Mouse (Mus musculus): Measurements from ENCODE around the gene Mnat1. TPM values are rescaled to one million over a fixed set of nuclear protein-coding genes. Genes with fewer than 3 reads are reported as not detected.

Gene Mnat1
- total and polyA plus RNA-seq, 3 experiments, result 39.4 to 69.0 (median 64.2) TPM

DNA sequence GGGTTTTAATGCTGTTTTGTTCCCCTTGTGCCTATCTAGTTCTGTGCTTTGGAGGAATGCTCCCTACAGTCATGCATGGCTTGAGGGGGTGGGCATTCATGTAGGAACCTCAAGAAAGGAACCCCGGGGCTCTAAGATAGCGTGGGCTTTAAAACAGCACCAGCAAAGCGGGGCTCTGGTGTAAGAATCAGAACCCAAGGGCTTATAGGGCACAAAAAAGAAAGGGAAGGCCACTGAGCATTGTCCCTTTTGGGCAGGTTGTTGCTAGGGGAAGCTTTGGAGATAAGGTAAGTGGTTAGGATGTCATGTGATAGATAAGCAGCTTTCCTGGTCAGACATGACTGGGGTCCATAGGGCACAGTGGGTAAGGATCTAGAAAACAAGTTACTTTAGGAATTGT lies 165.1 kb downstream of the Mnat1 start:
- peaks cover 4 to 32% of the 10 kb centered on the region in 2 experiments for H3K4me1 ChIP-seq (ENCODE audit: control insufficient read depth in 1 of 2, insufficient read depth in 2 of 2)
- no peaks in the 10 kb centered on the region for H3K9me3 ChIP-seq (replicated peaks; ENCODE audit: low read length)
- dilution Hi-C loops (cut with MboI; ENCODE audit: extremely low pct_ligation_motif_present, extremely low pct_unique_long_range_greater_than_20kb, low sequenced_read_pairs), result no loop called here
- H3K27me3 ChIP-seq (replicated peaks), result no peaks in the 10 kb centered on the region
- no peak for DNase-seq (ENCODE audit: extremely low read depth)
- H3K27ac ChIP-seq (ENCODE audit: insufficient read depth, low read depth), result no peak overlapping the region
- H3K4me2 ChIP-seq (ENCODE audit: insufficient read depth, low read depth, poor library complexity, severe bottlenecking), result no peak overlapping the region
- peaks cover 12 to 54% of the 10 kb centered on the region in 2 experiments for H3K36me3 ChIP-seq (replicated peaks in 1 of 2; ENCODE audit: control insufficient read depth in 1 of 2, insufficient read depth in 1 of 2, low read length in 1 of 2)
- no peak overlapping the region for H3K4me3 ChIP-seq (replicated peaks in 1 of 3; ENCODE audit: low read depth in 2 of 3, low read length in 2 of 3, poor library complexity in 1 of 3)
- H3K9ac ChIP-seq (ENCODE audit: insufficient read depth, low read depth), result no peak overlapping the region
- in situ Hi-C loops (cut with MboI; ENCODE audit: low pct_ligation_motif_present, low pct_unique_long_range_greater_than_20kb, low sequenced_read_pairs), result no loop called here
- no peak for TF ChIP-seq TBP (conservative IDR thresholded peaks at IDR 0.05; ENCODE audit: low read depth, low read length)
- TF ChIP-seq HCFC1 (IDR thresholded peaks at IDR 0.05; ENCODE audit: low read depth, low read length), result no peak
- H3K79me2 ChIP-seq (replicated peaks; ENCODE audit: control insufficient read depth, extremely low read depth, insufficient read depth, poor library complexity, severe bottlenecking), result peaks cover 23% of the 10 kb centered on the region

GRCm38 (mm10) chr12:73294884-73295283 lies 171.4 kb downstream of the Mnat1 start:
- Histone ChIP-seq H3K27me3 (replicated peaks) (no peaks in the 10 kb centered on the region), H3K79me2 (replicated peaks; ENCODE audit: control insufficient read depth, extremely low read depth, insufficient read depth, poor library complexity, severe bottlenecking) (no peaks in the 10 kb centered on the region), H3K4me2 (ENCODE audit: insufficient read depth, low read depth, poor library complexity, severe bottlenecking) (no peak overlapping the region), H3K4me3 (replicated peaks in 1 of 3; ENCODE audit: low read depth in 2 of 3, low read length in 2 of 3, poor library complexity in 1 of 3) (no peak overlapping the region), H3K9ac (ENCODE audit: insufficient read depth, low read depth) (no peak overlapping the region), H3K9me3 (replicated peaks; ENCODE audit: low read length) (no peaks in the 10 kb centered on the region), H3K36me3 (replicated peaks in 1 of 2; ENCODE audit: control insufficient read depth in 1 of 2, insufficient read depth in 1 of 2, low read length in 1 of 2) (peaks cover 16 to 74% of the 10 kb centered on the region in 2 experiments), H3K27ac (ENCODE audit: insufficient read depth, low read depth) (peak overlapping the region; percentile 63), H3K4me1 (ENCODE audit: control insufficient read depth in 1 of 2, insufficient read depth in 2 of 2) (peaks cover 11 to 21% of the 10 kb centered on the region in 2 experiments)
- DNase-seq (ENCODE audit: extremely low read depth), result peak; percentile 27
- TF ChIP-seq USF2 (conservative IDR thresholded peaks at IDR 0.05; ENCODE audit: low read depth, low read length) (no peak), MAZ (IDR thresholded peaks at IDR 0.05; ENCODE audit: low read depth, low read length) (no peak), PAX5 (IDR thresholded peaks at IDR 0.05; ENCODE audit: low read length) (no peak), EP300 (IDR thresholded peaks at IDR 0.05; ENCODE audit: low read length) (0 out of 2 replicates have a peak, but pooled peaks have one; percentile 10), MXI1 (IDR thresholded peaks at IDR 0.05; ENCODE audit: low read depth, low read length) (0 out of 2 replicates have a peak, but pooled peaks have one; percentile 6), CHD1 (IDR thresholded peaks at IDR 0.05; ENCODE audit: low read depth, low read length) (peak; percentile 96; the same call in 1 of the 2 replicates), CHD2 (IDR thresholded peaks at IDR 0.05; ENCODE audit: low read length) (no peak), RAD21 (IDR thresholded peaks at IDR 0.05; ENCODE audit: low read depth, low read length) (no peak), MEF2A (IDR thresholded peaks at IDR 0.05; ENCODE audit: borderline replicate concordance, low read depth, low read length) (no peak), ZC3H11A (IDR thresholded peaks at IDR 0.05; ENCODE audit: low read depth, low read length) (no peak), MYC (IDR thresholded peaks at IDR 0.05; ENCODE audit: low read depth, low read length) (no peak), JUN (IDR thresholded peaks at IDR 0.05; ENCODE audit: insufficient read depth, low read depth, low read length) (0 out of 2 replicates have a peak, but pooled peaks have one; percentile 2), JUND (conservative IDR thresholded peaks at IDR 0.05; ENCODE audit: low read depth, low read length) (no peak), USF1 (IDR thresholded peaks at IDR 0.05; ENCODE audit: low read depth, low read length) (no peak), MAFK (IDR thresholded peaks at IDR 0.05; ENCODE audit: insufficient replicate concordance, low read length) (peak; percentile 90), ZMIZ1 (IDR thresholded peaks at IDR 0.05; ENCODE audit: low read depth, low read length) (no peak), ETS1 (conservative IDR thresholded peaks at IDR 0.05; ENCODE audit: low read depth, low read length) (no peak), UBTF (IDR thresholded peaks at IDR 0.05; ENCODE audit: low read depth, low read length) (no peak), KAT2A (IDR thresholded peaks at IDR 0.05; ENCODE audit: insufficient replicate concordance, low read length) (no peak)
- dilution Hi-C loops (cut with MboI; ENCODE audit: extremely low pct_ligation_motif_present, extremely low pct_unique_long_range_greater_than_20kb, low sequenced_read_pairs) (no loop called here), in situ Hi-C loops (cut with MboI; ENCODE audit: low pct_ligation_motif_present, low pct_unique_long_range_greater_than_20kb, low sequenced_read_pairs) (no loop called here)
